Mouse (Mus musculus): Measurements from ENCODE around the gene Olfr215. TPM values are rescaled to one million over a fixed set of nuclear protein-coding genes. Genes with fewer than 3 reads are reported as not detected.
"Not testable (repeated sequence)": the region's sequence is repeated elsewhere in the genome, so short reads cannot be mapped to it uniquely, and the experiment has no call there.

The Olfr215 gene
- total RNA-seq (2014; fragmentation: Nextera tagmentation) (not detected in 2 replicates), total RNA-seq (2017) (under 0.01 and 0.05 TPM in 2 replicates), polyA plus RNA-seq (2012) (not detected in 2 replicates)

DNA sequence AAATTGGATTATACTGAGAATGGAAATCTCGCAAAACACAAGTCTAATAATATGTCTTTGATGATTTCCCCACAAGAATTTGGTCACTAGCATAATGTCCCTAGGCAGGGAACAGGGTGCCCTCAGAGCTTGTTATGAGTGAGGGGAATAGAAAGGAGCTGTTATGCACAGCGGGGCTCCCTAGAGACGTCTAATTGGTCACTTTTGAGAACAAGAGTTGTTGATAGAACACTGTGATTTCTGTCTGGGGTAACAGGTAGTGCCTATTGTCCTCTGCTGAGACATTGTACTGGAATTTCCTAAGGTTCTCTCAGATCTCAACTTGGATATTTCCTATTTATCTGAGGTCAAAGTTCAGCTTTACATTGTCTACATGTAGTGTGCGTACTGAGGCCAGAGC, at the start of gene Olfr215:
Olfr215 (minus strand) TSS at position 101 of the 400 bp plus-strand sequence.
- Histone ChIP-seq H3K4me3 (ENCODE audit: low read depth, low read length) (no peak within 1 kb of the TSS), H3K4me1 (ENCODE audit: insufficient read depth, low read depth, low read length) (no peaks in the 10 kb centered on the region), H3K27me3 (ENCODE audit: insufficient read depth, low read length) (no peaks in the 10 kb centered on the region), H3K36me3 (replicated peaks) (no peaks in the 10 kb centered on the region), H3K9me3 (replicated peaks) (no peaks in the 10 kb centered on the region)
- no peak for DNase-seq (ENCODE audit: low spot score)
- TF ChIP-seq POLR2AphosphoS5 (IDR thresholded peaks at IDR 0.05; ENCODE audit: insufficient replicate concordance, low read depth, low read length) (no peak), TAL1 (conservative IDR thresholded peaks at IDR 0.05; ENCODE audit: low read depth, low read length) (no peak), CTCF (IDR thresholded peaks at IDR 0.05; ENCODE audit: low read depth, low read length) (no peak), GATA2 (IDR thresholded peaks at IDR 0.05; ENCODE audit: borderline replicate concordance, low read depth, low read length) (no peak)
- ATAC-seq (ENCODE audit: extremely low read depth, insufficient number of reproducible peaks, low FRiP score, poor library complexity, severe bottlenecking), result no peak

DNA sequence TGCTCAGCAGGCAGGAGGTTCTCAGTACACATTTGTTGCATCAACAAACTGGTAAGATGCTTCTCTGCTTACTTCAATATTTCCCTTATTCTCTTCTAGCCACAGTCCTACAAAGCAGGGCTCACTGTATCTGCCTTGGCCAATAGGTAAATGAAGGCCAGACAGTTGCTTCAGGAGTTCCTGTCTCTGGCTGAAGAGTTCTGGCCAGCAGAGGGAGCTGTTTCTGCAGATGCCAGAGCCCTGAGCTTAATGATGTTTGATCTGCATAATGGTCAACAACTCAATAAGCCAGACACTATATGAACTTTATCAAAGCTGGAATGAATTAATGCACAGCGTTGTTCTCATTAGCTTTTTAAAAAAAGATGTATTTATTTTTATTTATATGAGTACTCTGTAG, 48.1 kb upstream of the Olfr215 start:
- H3K9me3 ChIP-seq (replicated peaks), result peaks cover 37% of the 10 kb centered on the region
- TF ChIP-seq TAL1 (conservative IDR thresholded peaks at IDR 0.05; ENCODE audit: low read depth, low read length) (no peak), CTCF (IDR thresholded peaks at IDR 0.05; ENCODE audit: low read depth, low read length) (no peak), POLR2AphosphoS5 (IDR thresholded peaks at IDR 0.05; ENCODE audit: insufficient replicate concordance, low read depth, low read length) (no peak), GATA2 (IDR thresholded peaks at IDR 0.05; ENCODE audit: borderline replicate concordance, low read depth, low read length) (no peak)
- no peaks in the 10 kb centered on the region for H3K36me3 ChIP-seq (replicated peaks)
- no peak for ATAC-seq (ENCODE audit: extremely low read depth, insufficient number of reproducible peaks, low FRiP score, poor library complexity, severe bottlenecking)
- no peak for DNase-seq (ENCODE audit: low spot score)
- H3K4me3 ChIP-seq (ENCODE audit: low read depth, low read length), result no peak overlapping the region
- no peaks in the 10 kb centered on the region for H3K27me3 ChIP-seq (ENCODE audit: insufficient read depth, low read length)
- no peaks in the 10 kb centered on the region for H3K4me1 ChIP-seq (ENCODE audit: insufficient read depth, low read depth, low read length)

DNA sequence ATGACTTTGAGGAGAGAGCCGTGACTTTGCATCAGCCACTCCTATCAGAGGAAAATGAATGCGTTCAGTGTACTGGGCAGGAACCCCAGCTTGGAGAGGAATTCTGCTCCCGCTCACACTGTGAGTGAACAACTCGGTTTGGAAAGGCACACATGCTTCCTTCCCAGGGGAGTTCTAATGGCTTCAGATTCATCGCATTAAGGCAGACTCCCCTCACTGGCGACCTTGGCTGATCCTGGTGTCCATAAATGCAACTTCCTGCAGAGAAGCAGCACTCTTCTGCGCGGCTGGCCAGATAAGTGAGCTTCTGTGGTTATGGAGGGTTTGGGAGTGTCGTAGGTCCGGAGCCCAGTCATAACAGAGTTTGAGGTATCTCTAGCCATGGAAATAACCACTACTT, 45.8 kb upstream of the Olfr215 start:
- ATAC-seq (ENCODE audit: extremely low read depth, insufficient number of reproducible peaks, low FRiP score, poor library complexity, severe bottlenecking) (no peak), DNase-seq (ENCODE audit: low spot score) (no peak)
- Histone ChIP-seq H3K4me1 (ENCODE audit: insufficient read depth, low read depth, low read length) (no peaks in the 10 kb centered on the region), H3K4me3 (ENCODE audit: low read depth, low read length) (no peak overlapping the region), H3K27me3 (ENCODE audit: insufficient read depth, low read length) (no peaks in the 10 kb centered on the region), H3K9me3 (replicated peaks) (peaks cover 31% of the 10 kb centered on the region), H3K36me3 (replicated peaks) (no peaks in the 10 kb centered on the region)
- TF ChIP-seq CTCF (IDR thresholded peaks at IDR 0.05; ENCODE audit: low read depth, low read length), result no peak
- TF ChIP-seq GATA2 (IDR thresholded peaks at IDR 0.05; ENCODE audit: borderline replicate concordance, low read depth, low read length), result no peak
- no peak for TF ChIP-seq POLR2AphosphoS5 (IDR thresholded peaks at IDR 0.05; ENCODE audit: insufficient replicate concordance, low read depth, low read length)
- TF ChIP-seq GATA1 (IDR thresholded peaks at IDR 0.05; ENCODE audit: borderline replicate concordance, low read length), result no peak
- TF ChIP-seq TAL1 (conservative IDR thresholded peaks at IDR 0.05; ENCODE audit: low read depth, low read length), result no peak

DNA sequence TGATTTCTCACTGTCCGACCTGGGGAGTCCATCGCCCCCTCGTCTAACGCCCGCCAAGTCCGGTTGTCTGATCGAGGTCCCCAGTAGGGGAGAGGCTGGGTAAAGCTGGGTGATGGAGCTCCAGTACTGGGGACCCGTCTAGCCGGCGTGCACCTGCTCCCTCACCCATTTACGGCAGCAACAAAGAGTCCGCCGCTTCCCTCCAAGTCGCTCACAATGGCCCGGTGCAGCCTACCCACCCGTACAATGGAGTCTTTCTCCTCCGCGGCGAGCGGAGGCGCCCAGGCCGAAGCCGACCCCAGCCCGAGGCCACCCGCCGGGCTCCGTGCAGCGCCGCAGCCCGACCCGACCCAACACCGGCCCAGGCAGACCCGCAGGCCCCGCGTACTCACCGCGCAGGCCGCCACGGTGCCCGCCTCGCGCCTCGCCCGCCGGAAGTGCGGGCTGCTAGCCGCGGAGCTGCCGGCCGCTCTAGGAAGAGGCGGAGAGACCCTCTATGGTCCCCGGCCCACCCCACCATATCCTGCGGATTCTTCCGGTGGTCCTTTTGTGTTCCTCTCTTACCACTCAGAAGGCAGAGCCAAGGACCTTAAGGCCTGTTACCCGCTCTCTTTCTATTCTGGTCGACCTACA, 44.7 kb upstream of the Olfr215 start, which contains the start of gene Zfp422:
Zfp422 (minus strand) TSS at position 461 of the 633 bp plus-strand sequence.
- H3K4me1 ChIP-seq (ENCODE audit: insufficient read depth, low read depth, low read length), result no peaks in the 10 kb centered on the region
- H3K9me3 ChIP-seq (replicated peaks), result peaks cover 25% of the 10 kb centered on the region
- H3K27me3 ChIP-seq (ENCODE audit: insufficient read depth, low read length), result no peaks in the 10 kb centered on the region
- no peak for TF ChIP-seq POLR2AphosphoS5 (IDR thresholded peaks at IDR 0.05; ENCODE audit: insufficient replicate concordance, low read depth, low read length)
- no peak for TF ChIP-seq GATA2 (IDR thresholded peaks at IDR 0.05; ENCODE audit: borderline replicate concordance, low read depth, low read length)
- no peak for TF ChIP-seq TAL1 (conservative IDR thresholded peaks at IDR 0.05; ENCODE audit: low read depth, low read length)
- TF ChIP-seq GATA1 (IDR thresholded peaks at IDR 0.05; ENCODE audit: borderline replicate concordance, low read length), result no peak
- no peak for TF ChIP-seq CTCF (IDR thresholded peaks at IDR 0.05; ENCODE audit: low read depth, low read length)
- ATAC-seq (ENCODE audit: extremely low read depth, insufficient number of reproducible peaks, low FRiP score, poor library complexity, severe bottlenecking) (no peak), DNase-seq (ENCODE audit: low spot score) (no peak)
- H3K36me3 ChIP-seq (replicated peaks), result no peaks in the 10 kb centered on the region
- H3K4me3 ChIP-seq (ENCODE audit: low read depth, low read length), result no peak within 1 kb of the TSS; the same call in 1 of the 2 replicates

DNA sequence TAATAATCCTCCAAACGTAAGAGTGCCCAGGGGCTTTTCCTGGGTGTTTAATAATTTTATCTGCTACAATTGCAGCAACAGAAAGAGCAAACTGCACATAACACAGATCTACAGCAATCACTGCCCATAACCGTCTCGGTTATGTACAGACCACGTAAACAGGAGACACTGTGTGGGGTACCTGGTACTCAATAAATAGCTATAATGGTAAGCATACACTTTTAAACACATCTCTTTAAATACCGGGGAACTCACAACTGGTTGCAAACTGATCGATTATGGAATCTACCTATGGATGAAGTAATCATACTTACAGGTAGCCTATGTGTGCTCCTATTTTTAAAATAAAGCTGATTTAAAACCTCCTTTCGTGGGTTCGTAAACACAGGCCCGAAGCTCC, 44.1 kb upstream of the Olfr215 start:
- ATAC-seq (ENCODE audit: extremely low read depth, insufficient number of reproducible peaks, low FRiP score, poor library complexity, severe bottlenecking), result no peak
- Histone ChIP-seq H3K36me3 (replicated peaks) (no peaks in the 10 kb centered on the region), H3K4me3 (ENCODE audit: low read depth, low read length) (no peak overlapping the region), H3K9me3 (replicated peaks) (peaks cover 23% of the 10 kb centered on the region), H3K27me3 (ENCODE audit: insufficient read depth, low read length) (no peaks in the 10 kb centered on the region), H3K4me1 (ENCODE audit: insufficient read depth, low read depth, low read length) (no peaks in the 10 kb centered on the region)
- TF ChIP-seq TAL1 (conservative IDR thresholded peaks at IDR 0.05; ENCODE audit: low read depth, low read length) (no peak), POLR2AphosphoS5 (IDR thresholded peaks at IDR 0.05; ENCODE audit: insufficient replicate concordance, low read depth, low read length) (no peak), CTCF (IDR thresholded peaks at IDR 0.05; ENCODE audit: low read depth, low read length) (no peak), GATA2 (IDR thresholded peaks at IDR 0.05; ENCODE audit: borderline replicate concordance, low read depth, low read length) (no peak), GATA1 (IDR thresholded peaks at IDR 0.05; ENCODE audit: borderline replicate concordance, low read length) (no peak)
- no peak for DNase-seq (ENCODE audit: low spot score)

DNA sequence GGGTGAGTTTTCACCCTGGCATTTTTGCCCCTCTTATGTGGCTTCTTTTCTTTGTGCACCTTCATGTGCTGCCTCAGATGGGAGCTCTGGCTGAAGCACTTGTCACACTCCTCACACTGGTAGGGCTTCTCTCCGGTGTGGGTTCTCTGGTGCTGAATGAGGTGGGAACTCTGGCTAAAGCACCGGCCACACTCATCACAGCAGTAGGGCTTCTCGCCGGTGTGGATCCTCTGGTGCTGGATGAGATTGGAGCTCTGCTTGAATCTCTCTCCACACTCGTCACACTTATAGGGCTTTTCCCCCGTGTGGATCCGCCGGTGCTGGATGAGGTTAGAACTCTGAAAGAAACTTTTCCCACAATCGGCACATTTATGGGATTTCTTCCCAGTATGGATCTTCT, 42.4 kb upstream of the Olfr215 start:
- peaks cover 24% of the 10 kb centered on the region for H3K9me3 ChIP-seq (replicated peaks)
- not testable (repeated sequence) for ATAC-seq (ENCODE audit: extremely low read depth, insufficient number of reproducible peaks, low FRiP score, poor library complexity, severe bottlenecking); H3K4me3 ChIP-seq (ENCODE audit: low read depth, low read length); H3K36me3 ChIP-seq (replicated peaks); H3K4me1 ChIP-seq (ENCODE audit: insufficient read depth, low read depth, low read length); H3K27me3 ChIP-seq (ENCODE audit: insufficient read depth, low read length); DNase-seq (ENCODE audit: low spot score)
